Mouse (Mus musculus) E14TG2a.4 (cell line): Measurements from ENCODE around the gene Ergic1.

Experiments used
- H3K27me3 ChIP-seq: 2 replicates; pipeline ENCODE4 v1.6.1; 2014; ENCODE audit warnings: low read length, control low read depth; ENCODE audit not compliant: insufficient read depth
- H3K36me3 ChIP-seq: 2 replicates; pipeline ENCODE4 v1.6.1; 2014; ENCODE audit warnings: low read length, control low read depth; ENCODE audit not compliant: insufficient read depth
- H3K4me1 ChIP-seq: replicated peaks from 2 replicates; pipeline ENCODE4 v1.6.1; 2014; ENCODE audit warnings: low read depth, low read length, control low read depth
- H3K4me3 ChIP-seq: replicated peaks from 2 replicates; pipeline ENCODE4 v1.5.1; 2014; ENCODE audit warnings: mild to moderate bottlenecking, low read length
- H3K9me3 ChIP-seq: 2 replicates; pipeline ENCODE4 v1.6.1; 2014; ENCODE audit warnings: low read length, control low read depth
- CTCF ChIP-seq: conservative IDR thresholded peaks from 2 replicates; pipeline ENCODE4 v1.5.1; 2014; ENCODE audit warnings: low read length
- NANOG ChIP-seq: IDR thresholded peaks from 2 replicates; pipeline ENCODE4 v1.6.1; 2014; ENCODE audit warnings: borderline replicate concordance, low read length, mixed read lengths
- POU5F1 ChIP-seq: IDR thresholded peaks from 2 replicates; pipeline ENCODE4 v1.6.1; 2014; ENCODE audit warnings: low read length, borderline replicate concordance

Ergic1 gene

DNA sequence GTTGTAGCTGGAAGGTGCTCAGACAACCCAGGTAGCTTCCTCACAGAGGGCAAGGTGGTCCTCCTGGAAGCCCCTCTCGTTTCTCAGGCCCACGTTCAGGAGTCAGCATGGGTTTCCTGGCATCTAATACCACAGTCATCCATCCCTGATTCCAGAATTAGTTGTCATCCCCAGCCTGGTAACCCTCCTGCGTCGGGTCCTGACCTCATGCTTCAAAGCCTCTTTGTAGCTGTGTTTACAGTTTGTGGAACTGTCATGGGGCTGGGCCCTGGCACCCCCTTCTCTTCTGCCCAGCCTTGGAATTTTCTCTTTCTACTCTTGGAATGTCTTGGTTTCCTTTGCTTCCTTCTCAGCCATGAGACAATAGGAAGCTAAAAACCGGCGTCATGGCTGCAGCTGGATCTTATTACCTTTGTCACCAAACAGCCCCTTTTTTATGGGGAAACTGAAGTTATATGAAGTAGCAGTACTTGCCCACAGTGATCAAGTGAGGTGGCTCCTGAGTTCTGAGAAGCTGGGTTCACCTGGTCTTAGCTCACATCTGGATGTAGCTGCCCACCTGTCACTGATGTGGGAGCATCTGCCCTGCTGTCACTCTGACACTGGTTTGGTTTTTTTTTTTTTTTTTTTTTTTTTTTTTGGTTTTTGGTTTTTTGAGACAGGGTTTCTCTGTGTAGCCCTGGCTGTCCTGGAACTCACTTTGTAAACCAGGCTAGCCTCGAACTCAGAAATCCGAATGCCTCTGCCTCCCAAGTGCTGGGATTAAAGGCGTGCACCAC is 53.6 kb downstream of the Ergic1 start:
- Histone ChIP-seq H3K4me1 (peaks cover 15% of the 10 kb centered on the region), H3K4me3 (no peak overlapping the region), H3K9me3 (no peaks in the 10 kb centered on the region), H3K36me3 (peaks cover 90% of the 10 kb centered on the region), H3K27me3 (no peaks in the 10 kb centered on the region)
- TF ChIP-seq POU5F1: no peak
- TF ChIP-seq NANOG: no peak

DNA sequence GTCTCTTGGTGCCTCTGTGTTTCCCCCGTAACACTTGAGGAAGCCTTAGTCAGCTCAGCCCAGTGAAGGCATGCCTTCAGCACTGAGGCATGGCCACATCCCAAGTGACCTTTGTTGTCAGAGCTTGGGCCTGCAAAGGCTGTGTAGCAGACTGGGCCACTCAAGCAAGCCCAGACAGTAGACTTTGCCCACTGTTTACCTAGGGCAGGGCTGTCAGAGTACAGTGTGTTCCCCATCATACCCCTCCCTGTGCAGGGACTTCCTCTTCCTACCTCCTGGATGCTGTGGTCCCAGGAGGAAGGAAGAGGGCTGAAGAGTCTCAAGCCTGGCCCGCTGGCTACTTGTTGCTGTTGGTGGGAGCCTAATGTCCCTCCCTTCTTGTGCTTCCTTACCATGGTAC is 55.4 kb downstream of the Ergic1 start:
- Histone ChIP-seq H3K9me3 (no peaks in the 10 kb centered on the region), H3K4me3 (no peak overlapping the region), H3K4me1 (peaks cover 11% of the 10 kb centered on the region; the same call in 1 of the 2 replicates), H3K36me3 (peaks cover 89% of the 10 kb centered on the region), H3K27me3 (no peaks in the 10 kb centered on the region)
- no peak for TF ChIP-seq CTCF
- TF ChIP-seq NANOG: no peak
- no peak for TF ChIP-seq POU5F1

DNA sequence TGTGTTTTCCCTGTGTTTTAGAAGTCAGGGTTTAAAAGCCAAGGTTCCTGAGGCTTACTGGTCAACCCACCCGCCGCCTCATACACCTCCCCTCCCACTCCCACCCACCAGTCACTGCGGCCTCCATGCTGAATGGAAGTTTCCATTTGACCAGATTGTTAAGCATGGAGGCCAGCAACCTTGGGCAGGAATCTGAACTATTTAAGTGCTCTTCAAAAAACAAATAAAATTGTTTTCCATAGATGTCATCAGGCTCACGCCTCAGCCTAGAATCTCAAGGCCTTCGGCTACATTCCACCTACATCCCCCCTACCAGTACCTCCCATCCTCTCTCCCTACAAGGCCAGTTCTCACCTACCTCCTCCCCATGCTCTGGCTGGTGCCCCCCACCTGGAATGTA is 57.2 kb downstream of the Ergic1 start:
- no peak for TF ChIP-seq NANOG
- TF ChIP-seq POU5F1: no peak
- no peak for TF ChIP-seq CTCF
- Histone ChIP-seq H3K4me1 (peaks cover 11% of the 10 kb centered on the region; the same call in 1 of the 2 replicates), H3K36me3 (peaks cover 88% of the 10 kb centered on the region), H3K4me3 (no peak overlapping the region), H3K27me3 (no peaks in the 10 kb centered on the region), H3K9me3 (no peaks in the 10 kb centered on the region)

DNA sequence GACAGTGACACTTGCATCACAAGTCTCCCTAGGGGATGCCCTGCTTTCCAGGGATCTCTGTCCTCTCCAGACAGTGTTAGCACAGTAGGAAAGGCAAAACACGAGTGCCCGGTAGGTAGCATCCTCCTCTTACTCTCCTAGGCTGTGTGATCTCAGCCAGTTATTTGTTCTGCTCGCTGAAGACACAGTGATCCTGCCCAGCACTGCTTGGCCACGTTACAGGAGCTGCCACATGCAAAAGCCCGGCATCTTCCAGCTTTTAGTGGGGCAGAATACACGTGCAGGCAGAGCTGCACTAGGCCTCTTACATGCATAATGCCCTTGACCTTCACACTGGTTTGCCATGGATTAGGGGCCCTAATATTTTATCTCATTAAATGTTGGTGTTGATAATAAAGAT is 58.3 kb downstream of the Ergic1 start:
- TF ChIP-seq POU5F1 (no peak), NANOG (no peak), CTCF (no peak)
- Histone ChIP-seq H3K4me1 (peaks cover 11% of the 10 kb centered on the region; the same call in 1 of the 2 replicates), H3K4me3 (no peak overlapping the region), H3K36me3 (peaks cover 88% of the 10 kb centered on the region), H3K27me3 (no peaks in the 10 kb centered on the region), H3K9me3 (no peaks in the 10 kb centered on the region)

DNA sequence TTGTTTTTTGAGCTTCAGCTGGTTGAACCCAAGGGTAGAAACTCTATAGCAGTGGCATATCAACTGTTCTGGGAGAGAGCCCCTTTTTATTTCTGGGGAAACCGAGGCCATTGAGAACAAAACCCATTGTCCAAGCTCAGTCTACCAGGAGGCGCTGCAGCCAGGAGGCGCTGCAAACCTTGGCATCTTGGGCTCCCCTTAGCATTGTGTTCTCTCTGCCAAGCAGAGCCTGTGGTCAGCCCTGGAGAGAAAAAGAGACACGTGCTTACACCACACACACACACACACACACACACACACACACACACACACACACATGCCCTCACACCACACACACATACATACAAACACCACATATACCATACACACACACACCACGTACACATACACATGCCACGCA is 59.0 kb downstream of the Ergic1 start:
- peaks cover 90% of the 10 kb centered on the region for H3K36me3 ChIP-seq
- TF ChIP-seq NANOG (no peak), CTCF (no peak), POU5F1 (no peak)
- H3K4me3 ChIP-seq: no peak overlapping the region
- peaks cover 11% of the 10 kb centered on the region; the same call in 1 of the 2 replicates for H3K4me1 ChIP-seq
- no peaks in the 10 kb centered on the region for H3K27me3 ChIP-seq
- H3K9me3 ChIP-seq: no peaks in the 10 kb centered on the region

DNA sequence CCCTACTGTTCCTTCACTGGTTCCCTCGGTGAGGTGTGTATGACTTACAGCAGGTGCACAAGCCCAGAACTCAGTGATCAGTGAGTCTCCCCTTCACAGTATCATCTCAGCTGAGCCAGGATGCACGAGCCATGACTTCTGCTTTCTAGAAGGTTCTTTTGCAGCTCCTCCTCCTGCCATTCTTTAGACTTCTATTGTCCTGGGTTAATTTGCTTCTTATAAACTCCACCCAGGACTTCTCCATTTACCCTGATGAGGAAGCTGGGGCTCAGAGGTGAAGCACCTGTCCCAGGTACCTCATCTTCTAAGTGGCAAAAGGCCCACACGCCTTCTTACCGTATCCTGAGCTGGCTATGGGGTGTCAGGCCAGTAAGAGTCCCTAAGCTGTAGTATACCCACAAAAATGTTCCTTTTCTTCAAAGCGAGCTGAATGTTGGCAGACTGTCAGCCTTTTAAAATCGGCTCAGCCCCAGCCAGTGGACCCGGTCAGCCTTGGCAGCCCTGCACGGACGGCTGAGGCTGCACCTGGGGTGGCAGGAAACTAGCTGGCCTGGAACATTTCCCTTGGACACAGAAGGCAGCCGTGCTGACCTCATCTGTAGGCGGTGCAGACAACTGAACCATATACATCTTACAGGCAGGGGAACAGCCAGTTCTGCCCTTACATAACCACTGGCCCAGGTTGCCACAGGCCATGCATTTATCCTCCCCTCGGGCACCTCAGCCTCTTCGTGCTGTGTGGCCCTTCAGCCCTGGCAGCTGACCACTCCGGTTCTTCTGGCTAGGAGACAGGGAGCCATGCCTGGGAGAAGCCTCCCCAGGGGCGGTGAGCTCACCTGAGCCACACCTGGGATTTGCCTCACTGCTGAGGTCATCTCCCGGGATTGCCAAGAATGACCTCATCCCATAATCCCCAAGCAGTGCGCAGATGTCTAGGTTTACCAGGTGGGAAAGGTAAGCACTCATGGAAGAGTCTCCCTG is 59.8 kb downstream of the Ergic1 start:
- no peak for TF ChIP-seq CTCF
- TF ChIP-seq NANOG: no peak
- no peak for TF ChIP-seq POU5F1

DNA sequence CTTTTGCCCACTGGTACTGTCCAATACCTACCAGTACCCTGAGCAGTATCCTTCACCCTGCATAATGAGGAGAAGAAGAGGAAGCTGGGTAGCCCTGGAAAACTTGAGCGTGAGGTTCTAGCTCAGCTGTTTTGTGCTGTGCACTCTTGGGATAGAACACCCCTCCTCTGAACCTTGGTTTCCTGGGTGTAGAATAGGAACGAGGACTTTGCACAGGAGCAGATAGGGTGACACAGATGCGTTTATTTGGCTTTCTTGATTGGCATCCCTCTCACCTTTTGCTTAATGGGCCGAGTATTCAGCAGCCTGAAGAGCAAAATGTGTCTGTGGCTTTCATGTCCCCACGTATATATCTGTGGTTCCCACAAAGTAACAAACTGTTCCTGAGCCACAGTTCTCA is 60.6 kb downstream of the Ergic1 start:
- no peak overlapping the region for H3K4me3 ChIP-seq
- no peaks in the 10 kb centered on the region for H3K9me3 ChIP-seq
- H3K27me3 ChIP-seq: no peaks in the 10 kb centered on the region
- H3K4me1 ChIP-seq: peaks cover 11% of the 10 kb centered on the region; the same call in 1 of the 2 replicates
- TF ChIP-seq CTCF (no peak; the same call in 1 of the 2 replicates), NANOG (no peak), POU5F1 (no peak)
- peaks cover 90% of the 10 kb centered on the region for H3K36me3 ChIP-seq

More for the DNA sequence above, 59.8 kb downstream of the Ergic1 start:
- peaks cover 11% of the 10 kb centered on the region; the same call in 1 of the 2 replicates for H3K4me1 ChIP-seq
- peaks cover 90% of the 10 kb centered on the region for H3K36me3 ChIP-seq
- H3K9me3 ChIP-seq: no peaks in the 10 kb centered on the region
- no peak overlapping the region for H3K4me3 ChIP-seq
- no peaks in the 10 kb centered on the region for H3K27me3 ChIP-seq

DNA sequence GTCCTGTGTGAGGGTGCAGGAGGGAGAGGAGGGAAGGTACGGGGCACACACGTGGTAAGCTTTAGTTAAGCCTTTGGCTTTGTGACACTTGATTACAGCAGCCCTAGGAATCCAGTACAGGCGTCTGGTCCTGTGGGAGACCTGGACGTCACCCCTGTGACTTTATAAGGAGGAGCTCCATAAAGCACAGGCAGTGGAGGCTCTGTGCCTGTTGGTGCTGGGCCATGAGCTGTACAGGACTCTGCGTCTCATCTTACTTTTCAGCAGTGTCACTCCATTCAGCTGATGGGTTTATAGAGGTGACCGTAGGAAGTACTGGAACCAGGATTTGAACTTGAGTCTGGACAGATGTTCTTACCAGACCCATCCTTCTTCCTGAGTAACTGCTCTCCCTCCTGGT is 62.7 kb downstream of the Ergic1 start:
- peaks cover 22% of the 10 kb centered on the region; the same call in 1 of the 2 replicates for H3K4me1 ChIP-seq
- no peaks in the 10 kb centered on the region for H3K9me3 ChIP-seq
- no peak overlapping the region for H3K4me3 ChIP-seq
- H3K27me3 ChIP-seq: no peaks in the 10 kb centered on the region
- TF ChIP-seq NANOG (no peak), POU5F1 (no peak), CTCF (no peak)
- peaks cover 90% of the 10 kb centered on the region for H3K36me3 ChIP-seq
